Mouse (Mus musculus) forebrain, embryonic 12.5 days (tissue): Measurements from ENCODE around the gene Gm20388. TPM values are rescaled to one million over a fixed set of nuclear protein-coding genes. Genes with fewer than 3 reads are reported as not detected.
"Not testable (repeated sequence)": the region's sequence is repeated elsewhere in the genome, so short reads cannot be mapped to it uniquely, and the experiment has no call there.

Source experiments
- ATAC-seq: fragments of 200-750 bp; cut with Nextera tagmentation; 2 replicates; pipeline ENCODE4 v1.8.0; 2017; ENCODE audit warnings: moderate TSS enrichment; ENCODE audit not compliant: low FRiP score
- H3K27ac ChIP-seq: fragments of 300-500 bp; sonication (generic); 2 replicates; pipeline ENCODE4 v1.5.1; 2016; ENCODE audit warnings: mild to moderate bottlenecking
- H3K27me3 ChIP-seq: fragments of 300-500 bp; sonication (generic); 2 replicates; pipeline ENCODE4 v1.6.1; 2016; ENCODE audit warnings: mild to moderate bottlenecking
- H3K36me3 ChIP-seq: fragments of 300-500 bp; sonication (generic); replicated peaks from 2 replicates; pipeline ENCODE4 v1.6.1; 2016; ENCODE audit warnings: mild to moderate bottlenecking
- H3K4me1 ChIP-seq: fragments of 300-500 bp; sonication (generic); 2 replicates; pipeline ENCODE4 v1.6.1; 2016
- H3K4me2 ChIP-seq: fragments of 300-500 bp; sonication (generic); 2 replicates; pipeline ENCODE4 v1.6.1; 2016; ENCODE audit warnings: mild to moderate bottlenecking, moderate library complexity
- H3K4me3 ChIP-seq: fragments of 300-500 bp; sonication (generic); replicated peaks from 2 replicates; pipeline ENCODE4 v1.5.1; 2016; ENCODE audit warnings: mild to moderate bottlenecking
- H3K9ac ChIP-seq: fragments of 300-500 bp; sonication (generic); 2 replicates; pipeline ENCODE4 v1.6.1; 2016; ENCODE audit warnings: mild to moderate bottlenecking
- H3K9me3 ChIP-seq: fragments of 300-500 bp; sonication (generic); 2 replicates; pipeline ENCODE4 v1.6.1; 2016
- WGBS: fragments of 180-500 bp; shearing (Covaris S2); methylation state at CpG from one replicate; pipeline ENCODE4 v1.1.7; 2016; 5-methylcytosine and 5-hydroxymethylcytosine counted together
- polyA plus RNA-seq: library from polyadenylated mRNA; unstranded; fragments of >200 nt; fragmentation: Nextera tagmentation; extraction: Ambion mirVana; gene quantifications from 2 replicates; pipeline ENCODE4 v1.2.1, GENCODE M21; 2016

Gm20388 gene
- polyA plus RNA-seq, 1 experiment from 2014 or later, result not detected

GRCm38 (mm10) chr8:121591178-121592066, 1680.8 kb downstream of the Gm20388 start:
- Histone ChIP-seq H3K4me2 (peak overlapping the region; percentile 84), H3K4me3 (peak overlapping the region; percentile 95), H3K27me3 (0 out of 2 replicates have a peak, but pooled peaks cover 3% of the 10 kb centered on the region), H3K9ac (peak overlapping the region; percentile 83), H3K27ac (peak overlapping the region; percentile 73; the same call in 1 of the 2 replicates), H3K4me1 (peaks cover 26% of the 10 kb centered on the region), H3K9me3 (no peaks in the 10 kb centered on the region), H3K36me3 (peaks cover 27% of the 10 kb centered on the region)
- no peak for ATAC-seq
- 17% methylated on average over 20 of the region's 20 CpGs for WGBS

GRCm38 (mm10) chr8:121593293-121593692, 1682.7 kb downstream of the Gm20388 start:
- ATAC-seq, result no peak
- Histone ChIP-seq H3K4me1 (peaks cover 26% of the 10 kb centered on the region), H3K9me3 (no peaks in the 10 kb centered on the region), H3K4me2 (no peak overlapping the region), H3K27me3 (no peaks in the 10 kb centered on the region), H3K36me3 (peaks cover 43% of the 10 kb centered on the region), H3K27ac (no peak overlapping the region), H3K4me3 (no peak overlapping the region), H3K9ac (no peak overlapping the region)
- WGBS, result 85% methylated on average over 5 of the region's 5 CpGs

- Histone ChIP-seq H3K4me1 (peaks cover 26% of the 10 kb centered on the region), H3K4me2 (no peak overlapping the region), H3K27me3 (no peaks in the 10 kb centered on the region), H3K27ac (no peak overlapping the region), H3K9ac (no peak overlapping the region), H3K4me3 (no peak overlapping the region), H3K9me3 (no peaks in the 10 kb centered on the region), H3K36me3 (peaks cover 44% of the 10 kb centered on the region)
- WGBS, result 81% methylated on average over 9 of the region's 9 CpGs
- ATAC-seq, result no peak
Measured at GRCm38 (mm10) chr8:121593983-121594382, 1683.3 kb downstream of the Gm20388 start.

GRCm38 (mm10) chr8:121597492-121597891, 1686.9 kb downstream of the Gm20388 start:
- not testable (repeated sequence) for H3K4me2 ChIP-seq, H3K4me3 ChIP-seq, H3K4me1 ChIP-seq, H3K9me3 ChIP-seq, H3K9ac ChIP-seq, ATAC-seq, H3K27me3 ChIP-seq, H3K27ac ChIP-seq
- WGBS, result 87% methylated on average over 2 of the region's 2 CpGs
- H3K36me3 ChIP-seq, result peaks cover 76% of the 10 kb centered on the region

GRCm38 (mm10) chr8:121598190-121598589, 1687.5 kb downstream of the Gm20388 start:
- Histone ChIP-seq H3K4me2 (no peak overlapping the region), H3K4me1 (no peaks in the 10 kb centered on the region), H3K36me3 (peaks cover 79% of the 10 kb centered on the region), H3K9ac (no peak overlapping the region), H3K9me3 (no peaks in the 10 kb centered on the region), H3K4me3 (no peak overlapping the region), H3K27ac (no peak overlapping the region), H3K27me3 (no peaks in the 10 kb centered on the region)
- WGBS, result 89% methylated on average over 7 of the region's 7 CpGs
- ATAC-seq, result no peak

- H3K4me3 ChIP-seq, result no peak overlapping the region
- H3K36me3 ChIP-seq, result peaks cover 76% of the 10 kb centered on the region
- H3K27ac ChIP-seq, result no peak overlapping the region
- H3K4me1 ChIP-seq, result no peaks in the 10 kb centered on the region
- H3K4me2 ChIP-seq, result no peak overlapping the region
- no peaks in the 10 kb centered on the region for H3K27me3 ChIP-seq
- 35% methylated on average over 7 of the region's 7 CpGs for WGBS
- no peaks in the 10 kb centered on the region for H3K9me3 ChIP-seq
- ATAC-seq, result peak; percentile 85
- H3K9ac ChIP-seq, result no peak overlapping the region
Measured at GRCm38 (mm10) chr8:121598892-121599291, 1688.3 kb downstream of the Gm20388 start.

- Histone ChIP-seq H3K4me3 (no peak overlapping the region), H3K4me1 (no peaks in the 10 kb centered on the region), H3K4me2 (no peak overlapping the region), H3K36me3 (peaks cover 76% of the 10 kb centered on the region), H3K27ac (no peak overlapping the region), H3K9ac (no peak overlapping the region), H3K27me3 (no peaks in the 10 kb centered on the region), H3K9me3 (no peaks in the 10 kb centered on the region)
- WGBS, result 90% methylated on average over 14 of the region's 14 CpGs
- no peak for ATAC-seq
Measured at GRCm38 (mm10) chr8:121599842-121600241, 1689.2 kb downstream of the Gm20388 start.

- peaks cover 83% of the 10 kb centered on the region for H3K36me3 ChIP-seq
Measured at GRCm38 (mm10) chr8:121602411-121602810, 1691.8 kb downstream of the Gm20388 start.

GRCm38 (mm10) chr8:121602860-121603259, 1692.2 kb downstream of the Gm20388 start:
- no peak overlapping the region for H3K4me3 ChIP-seq
- H3K4me2 ChIP-seq, result no peak overlapping the region
- 24% methylated on average over 3 of the region's 3 CpGs for WGBS
- H3K4me1 ChIP-seq, result no peaks in the 10 kb centered on the region
- no peaks in the 10 kb centered on the region for H3K27me3 ChIP-seq
- no peak for ATAC-seq
- no peak overlapping the region for H3K9ac ChIP-seq
- H3K27ac ChIP-seq, result no peak overlapping the region
- H3K36me3 ChIP-seq, result peaks cover 83% of the 10 kb centered on the region
- H3K9me3 ChIP-seq, result no peaks in the 10 kb centered on the region

More at GRCm38 (mm10) chr8:121602411-121602810, 1691.8 kb downstream of the Gm20388 start:
- Histone ChIP-seq H3K4me1 (no peaks in the 10 kb centered on the region), H3K27ac (no peak overlapping the region), H3K4me3 (no peak overlapping the region), H3K27me3 (no peaks in the 10 kb centered on the region), H3K9ac (no peak overlapping the region), H3K9me3 (no peaks in the 10 kb centered on the region), H3K4me2 (no peak overlapping the region)
- WGBS, result 94% methylated on average over 12 of the region's 12 CpGs
- ATAC-seq, result no peak

- ATAC-seq, result no peak
- H3K4me3 ChIP-seq, result no peak overlapping the region
- no peaks in the 10 kb centered on the region for H3K4me1 ChIP-seq
- no peaks in the 10 kb centered on the region for H3K9me3 ChIP-seq
- H3K27me3 ChIP-seq, result no peaks in the 10 kb centered on the region
- peaks cover 87% of the 10 kb centered on the region for H3K36me3 ChIP-seq
- 97% methylated on average over 12 of the region's 12 CpGs for WGBS
- no peak overlapping the region for H3K9ac ChIP-seq
- no peak overlapping the region for H3K27ac ChIP-seq
- no peak overlapping the region for H3K4me2 ChIP-seq
Measured at GRCm38 (mm10) chr8:121603801-121604200, 1693.2 kb downstream of the Gm20388 start.

- no peaks in the 10 kb centered on the region for H3K9me3 ChIP-seq
- no peak overlapping the region for H3K4me3 ChIP-seq
- no peak overlapping the region for H3K4me2 ChIP-seq
- no peaks in the 10 kb centered on the region for H3K27me3 ChIP-seq
- H3K4me1 ChIP-seq, result no peaks in the 10 kb centered on the region
- H3K9ac ChIP-seq, result no peak overlapping the region
- WGBS, result 95% methylated on average over 5 of the region's 5 CpGs
- no peak for ATAC-seq
- no peak overlapping the region for H3K27ac ChIP-seq
- peaks cover 88% of the 10 kb centered on the region for H3K36me3 ChIP-seq
Measured at GRCm38 (mm10) chr8:121607661-121608060, 1697.0 kb downstream of the Gm20388 start.

GRCm38 (mm10) chr8:121609251-121609650, 1698.6 kb downstream of the Gm20388 start:
- H3K4me3 ChIP-seq, result no peak overlapping the region
- peaks cover 84% of the 10 kb centered on the region for H3K36me3 ChIP-seq
- H3K27me3 ChIP-seq, result no peaks in the 10 kb centered on the region
- H3K4me1 ChIP-seq, result no peaks in the 10 kb centered on the region; the same call in 1 of the 2 replicates
- WGBS, result 94% methylated on average over 15 of the region's 15 CpGs
- no peak for ATAC-seq
- H3K9ac ChIP-seq, result no peak overlapping the region
- H3K27ac ChIP-seq, result no peak overlapping the region; the same call in 1 of the 2 replicates
- no peak overlapping the region for H3K4me2 ChIP-seq
- H3K9me3 ChIP-seq, result no peaks in the 10 kb centered on the region

GRCm38 (mm10) chr8:121609916-121610315, 1699.3 kb downstream of the Gm20388 start:
- H3K9me3 ChIP-seq, result no peaks in the 10 kb centered on the region
- no peak for ATAC-seq
- no peak overlapping the region for H3K9ac ChIP-seq
- H3K36me3 ChIP-seq, result peaks cover 78% of the 10 kb centered on the region
- 95% methylated on average over 11 of the region's 11 CpGs for WGBS
- no peak overlapping the region for H3K4me3 ChIP-seq
- H3K27ac ChIP-seq, result no peak overlapping the region
- no peak overlapping the region for H3K4me2 ChIP-seq
- H3K27me3 ChIP-seq, result no peaks in the 10 kb centered on the region
- H3K4me1 ChIP-seq, result no peaks in the 10 kb centered on the region; the same call in 1 of the 2 replicates
